Mouse (Mus musculus): Measurements from ENCODE around the gene Aknad1. TPM values are rescaled to one million over a fixed set of nuclear protein-coding genes. Genes with fewer than 3 reads are reported as not detected.

Gene Aknad1
- total RNA-seq, 2 experiments from 2014 or later: not detected

DNA sequence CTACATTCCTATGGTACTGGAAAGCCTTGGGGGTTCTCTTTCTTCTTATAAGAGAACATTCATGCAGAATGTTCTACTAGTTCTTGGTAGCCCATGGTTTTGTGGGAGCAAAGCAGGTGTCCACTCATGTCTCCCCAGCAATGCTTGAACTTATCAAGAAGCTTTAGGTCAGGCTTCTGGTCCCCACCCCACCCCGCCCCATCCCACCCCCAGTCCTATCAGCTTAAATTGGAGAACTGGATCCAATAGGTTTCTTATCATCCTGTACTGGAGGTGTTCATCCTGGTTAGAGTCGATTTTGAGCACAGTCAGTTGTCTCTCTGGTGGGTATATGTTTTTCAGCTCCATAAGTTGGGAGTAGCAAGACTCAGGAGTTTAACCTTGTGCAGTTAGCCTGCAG lies 16.1 kb downstream of the Aknad1 start:
- intact Hi-C loops (cut with DNase I): no loop called here
- TF ChIP-seq CTCF (IDR thresholded peaks at IDR 0.05): no peak
- Histone ChIP-seq H3K4me3 (no peak overlapping the region), H3K27ac (no peak overlapping the region)
- no peak for DNase-seq (ENCODE audit: extremely low spot score in 1 of 2, low spot score in 2 of 2)

DNA sequence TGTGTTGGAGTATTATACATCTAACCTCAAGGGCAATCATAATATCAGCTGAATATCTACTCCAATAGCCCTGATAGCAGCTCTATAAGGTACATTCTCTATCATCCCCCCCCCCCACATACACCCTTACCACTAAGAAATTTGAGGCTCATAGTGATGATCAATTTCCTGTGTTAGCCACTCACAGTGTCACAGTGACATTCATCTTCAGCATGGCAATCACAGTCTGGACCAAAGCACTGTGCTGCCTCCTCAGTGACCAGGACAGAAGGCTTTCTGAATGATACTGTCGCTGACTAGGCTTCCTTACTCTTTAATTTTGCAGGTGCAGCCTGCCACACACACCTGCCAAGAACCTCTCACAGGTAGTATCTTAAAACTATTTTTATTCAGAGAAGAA lies 16.7 kb downstream of the Aknad1 start:
- H3K4me3 ChIP-seq: no peak overlapping the region
- intact Hi-C loops (cut with DNase I): no loop called here
- no peak for DNase-seq (ENCODE audit: extremely low spot score in 1 of 2, low spot score in 2 of 2)
- TF ChIP-seq CTCF (IDR thresholded peaks at IDR 0.05): no peak
- H3K27ac ChIP-seq: no peak overlapping the region

DNA sequence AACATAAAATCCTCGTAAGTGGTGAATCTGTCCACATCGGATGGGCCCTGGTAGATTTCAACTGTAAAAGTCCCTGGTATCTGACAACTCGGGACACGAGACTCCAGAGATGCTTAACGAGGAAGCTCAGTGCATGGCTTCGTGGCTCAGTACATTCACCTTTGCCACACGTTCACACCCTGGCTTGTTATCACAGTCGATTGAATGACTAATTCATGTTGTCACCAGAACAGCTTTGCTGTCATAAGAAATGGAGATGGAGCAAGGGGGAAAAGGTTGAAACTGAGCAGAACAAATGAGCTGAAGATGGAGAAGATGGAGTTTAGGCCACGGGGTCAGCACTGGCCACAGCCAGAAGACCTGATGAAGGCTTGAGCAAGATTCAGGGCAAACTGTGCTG lies 18.1 kb downstream of the Aknad1 start:
- no peak for TF ChIP-seq CTCF (IDR thresholded peaks at IDR 0.05)
- intact Hi-C loops (cut with DNase I): no loop called here
- Histone ChIP-seq H3K4me3 (no peak overlapping the region), H3K27ac (no peak overlapping the region)
- DNase-seq (ENCODE audit: extremely low spot score in 1 of 2, low spot score in 2 of 2): no peak

DNA sequence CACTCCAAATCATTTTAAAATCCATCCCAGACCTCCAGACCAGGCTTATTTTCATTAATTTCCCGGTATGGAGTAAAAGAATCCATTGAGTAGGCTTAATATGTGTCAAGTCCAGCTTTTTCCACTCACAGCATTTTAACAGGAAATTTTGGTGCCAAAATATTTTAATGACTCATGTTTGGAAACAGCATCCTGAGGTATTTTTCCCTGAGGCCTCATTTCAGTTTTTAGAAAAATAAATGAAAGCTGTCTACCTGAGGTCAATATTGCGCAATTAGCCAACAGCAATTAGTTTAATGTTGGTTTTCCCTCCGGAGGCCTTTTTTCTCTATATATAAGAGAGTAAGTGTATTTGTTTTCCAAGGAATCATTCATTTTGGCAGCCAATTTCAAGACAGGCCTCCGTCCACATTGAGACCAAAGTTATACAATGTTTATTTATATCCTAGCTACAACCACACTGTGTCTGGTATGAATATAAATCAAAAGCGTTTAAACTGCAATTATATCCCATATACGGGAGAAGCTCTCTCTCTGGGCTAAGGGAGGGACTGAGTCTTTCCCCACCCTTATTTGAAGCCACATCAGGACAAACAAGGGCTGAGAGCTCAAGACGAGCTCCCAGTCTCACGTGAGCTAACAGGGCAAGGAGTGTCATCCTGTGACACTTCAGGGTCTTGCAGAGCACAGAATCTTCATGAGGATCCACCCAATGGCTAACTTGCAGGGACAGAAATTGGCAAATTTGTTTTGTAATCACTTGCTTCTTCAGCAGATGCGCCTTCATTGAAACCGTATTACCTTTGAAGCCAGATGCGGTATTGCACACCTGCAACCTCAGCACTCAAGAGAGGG lies 20.3 kb downstream of the Aknad1 start:
- Histone ChIP-seq H3K4me3 (no peak overlapping the region), H3K27ac (0 out of 2 replicates have a peak overlapping the region, but pooled peaks have one; percentile 12)
- no peak for DNase-seq (ENCODE audit: extremely low spot score in 1 of 2, low spot score in 2 of 2)
- TF ChIP-seq CTCF (IDR thresholded peaks at IDR 0.05): no peak
- intact Hi-C loops (cut with DNase I): no loop called here

DNA sequence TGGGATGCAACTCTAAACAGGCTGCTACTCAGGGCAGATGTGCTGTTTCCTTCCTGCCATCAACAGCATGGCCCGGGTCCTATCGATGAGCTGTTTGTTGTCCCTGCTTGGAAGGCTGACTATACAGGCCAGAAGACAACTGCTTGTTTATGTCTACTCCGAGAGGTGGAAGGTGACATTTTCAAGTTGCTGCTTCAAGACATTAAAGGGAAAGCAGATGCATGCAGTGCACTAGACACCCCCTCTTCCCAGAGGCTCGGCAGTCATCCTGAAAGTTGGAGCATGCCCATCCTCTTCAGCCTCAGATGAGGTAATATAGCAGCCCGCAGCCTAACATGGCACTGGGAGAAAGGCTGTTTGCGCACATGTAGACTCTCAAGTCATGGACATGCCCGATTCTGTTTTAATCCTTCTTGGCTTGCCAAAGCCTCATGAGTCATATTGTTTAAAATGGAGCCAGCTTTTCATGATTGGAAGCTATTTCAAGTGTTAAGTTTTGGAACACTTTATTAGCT lies 23.2 kb downstream of the Aknad1 start:
- DNase-seq (ENCODE audit: extremely low spot score in 1 of 2, low spot score in 2 of 2): peak; percentile 14 to 45
- Histone ChIP-seq H3K4me3 (no peak overlapping the region), H3K27ac (peak overlapping the region; percentile 48; the same call in 1 of the 2 replicates)
- TF ChIP-seq CTCF (IDR thresholded peaks at IDR 0.05): no peak
- intact Hi-C loops (cut with DNase I): no loop called here

DNA sequence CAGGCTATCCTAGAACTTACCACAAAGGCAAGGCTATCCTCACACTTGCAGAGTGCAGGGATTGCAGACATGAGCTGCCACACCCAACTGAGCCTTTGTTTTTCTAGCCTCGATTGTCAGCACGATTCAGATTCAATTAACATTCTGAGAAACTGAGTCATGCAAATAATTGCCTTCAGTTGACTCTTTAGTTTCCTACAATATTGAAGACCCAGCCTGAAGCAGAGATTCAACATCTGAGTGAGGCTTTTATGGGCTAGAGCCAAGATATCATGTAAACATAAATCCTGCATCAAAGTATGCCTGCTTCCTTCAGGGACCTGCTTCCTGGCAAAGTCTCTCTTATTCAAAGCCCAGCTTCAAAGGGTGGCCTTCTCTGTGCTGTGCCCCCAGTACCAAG lies 24.2 kb downstream of the Aknad1 start:
- Histone ChIP-seq H3K27ac (peak overlapping the region; percentile 50), H3K4me3 (no peak overlapping the region)
- TF ChIP-seq CTCF (IDR thresholded peaks at IDR 0.05): no peak
- intact Hi-C loops (cut with DNase I): no loop called here
- DNase-seq (ENCODE audit: extremely low spot score in 1 of 2, low spot score in 2 of 2): no peak

DNA sequence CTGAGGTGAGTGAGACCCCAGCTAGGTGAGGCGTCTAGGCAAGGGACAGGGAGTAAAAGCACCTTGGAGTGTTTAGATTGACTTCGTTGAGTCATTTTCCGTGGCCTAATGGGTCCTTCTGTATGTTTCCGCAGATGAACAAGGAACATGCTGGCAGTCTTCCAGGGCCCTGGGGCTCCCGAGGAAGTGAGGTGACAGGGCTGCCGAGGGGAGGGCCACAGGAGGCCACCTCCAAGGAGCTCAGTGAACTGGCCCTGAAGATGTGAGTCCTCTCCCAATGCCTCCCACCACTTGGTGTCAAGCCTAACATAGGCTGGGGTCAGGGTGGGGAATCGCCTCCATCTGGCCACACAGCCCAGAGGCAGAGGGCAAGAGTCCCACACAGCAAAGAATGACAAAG lies 25.5 kb downstream of the Aknad1 start:
- Histone ChIP-seq H3K27ac (no peak overlapping the region), H3K4me3 (no peak overlapping the region)
- intact Hi-C loops (cut with DNase I): no loop called here
- TF ChIP-seq CTCF (IDR thresholded peaks at IDR 0.05): no peak
- no peak for DNase-seq (ENCODE audit: extremely low spot score in 1 of 2, low spot score in 2 of 2)

DNA sequence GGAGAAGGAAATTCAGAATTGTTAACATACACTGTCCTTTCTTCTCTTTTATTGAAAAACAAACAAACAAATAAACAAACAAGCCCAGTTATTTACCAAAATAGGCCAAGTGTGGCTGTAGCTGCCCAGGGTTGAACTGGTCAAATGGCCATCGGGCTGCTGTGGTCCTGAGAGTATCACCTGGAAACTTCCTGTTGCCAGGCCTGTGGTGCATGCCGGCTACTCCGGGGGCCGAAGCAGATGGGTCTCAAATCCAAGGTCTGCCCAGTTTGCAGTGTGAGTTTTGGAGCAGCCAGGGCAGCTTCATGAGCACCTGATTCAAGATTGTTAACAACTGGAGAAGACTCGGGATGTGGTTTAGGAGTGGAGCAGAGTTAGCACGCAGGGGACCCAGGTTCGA lies 26.0 kb downstream of the Aknad1 start:
- intact Hi-C loops (cut with DNase I): no loop called here

DNA sequence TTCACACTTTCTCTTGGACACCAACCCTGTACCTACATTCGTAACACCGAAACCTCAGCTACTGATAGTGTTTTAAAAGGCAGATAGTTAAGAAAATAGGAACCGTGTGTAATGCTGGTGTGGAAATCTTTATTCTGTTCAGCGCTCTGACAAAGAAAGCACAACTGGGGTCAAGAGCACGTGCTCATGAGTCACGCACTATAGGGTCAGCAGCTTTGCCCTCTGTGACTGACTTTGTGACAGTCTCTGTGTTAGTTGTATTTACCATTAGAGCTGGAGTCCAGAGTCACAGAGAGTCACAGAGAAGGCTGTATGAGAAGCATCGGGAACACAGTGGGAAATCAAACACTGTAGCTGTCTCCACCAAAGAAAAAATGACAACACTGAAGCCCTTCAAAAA lies 27.5 kb downstream of the Aknad1 start:
- TF ChIP-seq CTCF (IDR thresholded peaks at IDR 0.05): no peak
- Histone ChIP-seq H3K4me3 (no peak overlapping the region), H3K27ac (no peak overlapping the region)
- DNase-seq (ENCODE audit: extremely low spot score in 1 of 2, low spot score in 2 of 2): no peak
- intact Hi-C loops (cut with DNase I): no loop called here

More for the DNA sequence above, 26.0 kb downstream of the Aknad1 start:
- no peak for TF ChIP-seq CTCF (IDR thresholded peaks at IDR 0.05)
- DNase-seq (ENCODE audit: extremely low spot score in 1 of 2, low spot score in 2 of 2): no peak
- Histone ChIP-seq H3K27ac (no peak overlapping the region), H3K4me3 (no peak overlapping the region)

DNA sequence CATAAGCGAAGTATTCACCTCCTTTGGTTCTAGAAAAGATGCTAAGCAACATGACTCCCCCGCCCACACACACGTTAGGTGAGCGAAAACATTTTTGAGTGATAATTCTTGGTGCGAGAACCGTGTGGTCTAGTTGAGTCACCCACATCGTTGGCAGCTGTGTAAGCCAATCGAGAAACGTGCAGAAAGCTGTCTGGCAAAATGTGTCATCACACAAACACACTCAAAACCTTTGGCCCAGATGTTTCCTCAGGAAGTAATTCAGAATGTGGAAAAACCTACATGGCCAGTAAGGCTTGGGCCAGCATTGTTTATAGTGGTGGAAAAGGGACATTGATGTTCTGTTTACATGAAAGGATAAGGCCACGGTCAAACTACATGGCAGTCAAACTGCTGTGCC lies 28.0 kb downstream of the Aknad1 start:
- TF ChIP-seq CTCF (IDR thresholded peaks at IDR 0.05): no peak
- intact Hi-C loops (cut with DNase I): no loop called here
- no peak for DNase-seq (ENCODE audit: extremely low spot score in 1 of 2, low spot score in 2 of 2)
- Histone ChIP-seq H3K4me3 (no peak overlapping the region), H3K27ac (no peak overlapping the region)

DNA sequence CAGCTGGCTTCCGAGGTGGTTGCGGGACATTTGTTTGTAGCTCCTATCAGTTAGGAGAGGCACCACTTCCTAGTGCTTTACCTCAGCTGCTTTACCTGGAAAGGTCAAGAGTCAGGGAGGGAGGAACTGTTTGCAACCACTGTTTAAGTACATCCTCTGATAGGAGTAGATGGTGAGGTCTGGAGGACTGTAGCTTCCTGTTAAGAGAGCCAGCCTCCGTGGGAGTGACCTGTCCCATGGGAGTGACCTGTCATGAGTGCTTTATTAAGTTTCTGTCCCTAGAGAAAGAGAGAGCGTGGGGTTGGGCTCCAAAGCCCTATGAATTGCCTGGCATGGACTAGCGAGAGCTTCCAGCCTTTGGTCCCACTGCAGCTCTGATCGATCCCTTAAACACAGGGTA lies 30.1 kb downstream of the Aknad1 start:
- no peak overlapping the region for H3K27ac ChIP-seq
- no peak overlapping the region for H3K4me3 ChIP-seq
- intact Hi-C loops (cut with DNase I): no loop called here
- no peak for TF ChIP-seq CTCF (IDR thresholded peaks at IDR 0.05)
- no peak for DNase-seq (ENCODE audit: extremely low spot score in 1 of 2, low spot score in 2 of 2)

DNA sequence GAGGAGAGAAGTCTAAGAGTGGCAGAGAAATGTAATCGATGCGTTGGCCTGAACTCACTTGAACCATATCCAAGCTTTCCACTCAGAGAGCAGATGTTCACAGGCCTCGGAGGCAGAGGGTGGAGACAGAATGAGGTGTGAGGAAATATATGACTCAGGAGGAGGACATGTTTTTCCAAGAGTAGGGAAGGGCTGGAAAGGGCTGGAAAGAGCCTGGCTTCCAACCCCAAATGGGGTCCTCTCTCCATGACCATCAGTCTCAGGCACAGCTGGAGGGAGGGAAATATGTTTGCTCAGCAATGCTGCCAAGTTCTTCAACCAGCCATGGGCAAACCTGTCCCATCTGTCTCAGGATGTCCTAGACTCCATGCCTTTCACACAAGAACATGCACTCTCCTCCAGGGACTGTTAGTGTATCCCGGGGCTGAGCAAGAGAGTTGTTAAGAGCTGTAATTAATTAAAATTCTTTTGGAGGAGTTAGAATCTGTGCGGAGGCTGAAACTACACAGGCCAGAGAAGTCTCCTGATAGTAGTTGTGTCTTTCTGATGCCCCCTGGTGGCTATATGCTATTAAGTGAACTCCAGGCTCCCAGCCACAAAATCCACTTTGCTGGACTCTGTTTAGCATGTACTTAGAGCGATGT lies 31.4 kb downstream of the Aknad1 start:
- Histone ChIP-seq H3K4me3 (no peak overlapping the region), H3K27ac (no peak overlapping the region)
- TF ChIP-seq CTCF (IDR thresholded peaks at IDR 0.05): peak; percentile 83
- DNase-seq (ENCODE audit: extremely low spot score in 1 of 2, low spot score in 2 of 2): peak; percentile 49 to 62
- intact Hi-C loops (cut with DNase I): loop anchor here (1.0 to 2.0 kb wide), 2 partner anchors 48 to 70 kb away; partner anchors contain the start of gene Gpsm2

Measured in left cerebral cortex, adult 2 months (tissue).